Mouse (Mus musculus) common myeloid progenitor, adult 5-6 weeks (primary cell): ENCODE data around the gene Myl7. TPM values are rescaled to one million over a fixed set of nuclear protein-coding genes. Genes with fewer than 3 reads are reported as not detected.
A peak's percentile ranks its signal among the peaks of the same experiment; 100 is the strongest.

ENCODE experiments used
- ATAC-seq: replicated peaks from 2 replicates; pipeline ENCODE4 v1.8.0; 2016; ENCODE audit warnings: low read depth, mild to moderate bottlenecking, moderate TSS enrichment, inconsistent platforms; ENCODE audit not compliant: poor library complexity, severe bottlenecking
- total RNA-seq: library from RNA; stranded (forward); fragments of 200-1000, 187-1606 nt; gene quantifications from 2 replicates; pipeline ENCODE4 v1.2.3, GENCODE M21; 2017

Gene Myl7
- total RNA-seq, 1 experiment from 2014 or later: not detected

DNA sequence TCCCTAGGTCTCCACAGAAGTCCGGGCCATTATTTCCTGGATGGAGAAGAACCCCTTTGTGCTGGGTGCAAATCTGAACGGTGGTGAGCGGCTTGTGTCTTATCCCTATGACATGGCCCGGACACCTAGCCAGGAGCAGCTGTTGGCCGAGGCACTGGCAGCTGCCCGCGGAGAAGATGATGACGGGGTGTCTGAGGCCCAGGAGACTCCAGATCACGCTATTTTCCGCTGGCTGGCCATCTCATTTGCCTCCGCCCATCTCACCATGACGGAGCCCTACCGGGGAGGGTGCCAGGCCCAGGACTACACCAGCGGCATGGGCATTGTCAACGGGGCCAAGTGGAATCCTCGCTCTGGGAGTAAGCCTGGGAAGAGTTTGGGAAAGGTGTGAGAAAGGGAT is 28.5 kb downstream of the Myl7 start:
- no peak for ATAC-seq

GRCm38 (mm10) chr11:5869331-5869730 is 29.3 kb downstream of the Myl7 start:
- ATAC-seq: no peak

DNA sequence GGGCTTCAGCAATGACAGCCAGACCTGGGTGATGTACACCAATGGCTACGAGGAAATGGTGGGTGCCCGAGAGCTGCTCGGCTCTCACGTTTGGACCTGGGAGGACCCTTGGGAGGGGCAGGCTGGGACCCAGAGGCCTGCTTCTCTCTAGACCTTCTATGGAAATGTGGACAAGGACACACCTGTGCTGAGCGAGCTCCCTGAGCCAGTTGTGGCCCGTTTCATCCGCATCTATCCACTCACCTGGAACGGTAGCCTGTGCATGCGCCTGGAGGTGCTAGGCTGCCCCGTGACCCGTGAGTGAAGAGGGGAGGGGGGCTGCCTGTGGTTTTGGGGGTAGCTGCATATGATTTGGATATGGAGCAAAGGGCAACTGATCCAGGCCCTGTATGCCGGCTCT is 30.3 kb downstream of the Myl7 start:
- ATAC-seq: no peak

GRCm38 (mm10) chr11:5867196-5867595 is 31.4 kb downstream of the Myl7 start:
- no peak for ATAC-seq

DNA sequence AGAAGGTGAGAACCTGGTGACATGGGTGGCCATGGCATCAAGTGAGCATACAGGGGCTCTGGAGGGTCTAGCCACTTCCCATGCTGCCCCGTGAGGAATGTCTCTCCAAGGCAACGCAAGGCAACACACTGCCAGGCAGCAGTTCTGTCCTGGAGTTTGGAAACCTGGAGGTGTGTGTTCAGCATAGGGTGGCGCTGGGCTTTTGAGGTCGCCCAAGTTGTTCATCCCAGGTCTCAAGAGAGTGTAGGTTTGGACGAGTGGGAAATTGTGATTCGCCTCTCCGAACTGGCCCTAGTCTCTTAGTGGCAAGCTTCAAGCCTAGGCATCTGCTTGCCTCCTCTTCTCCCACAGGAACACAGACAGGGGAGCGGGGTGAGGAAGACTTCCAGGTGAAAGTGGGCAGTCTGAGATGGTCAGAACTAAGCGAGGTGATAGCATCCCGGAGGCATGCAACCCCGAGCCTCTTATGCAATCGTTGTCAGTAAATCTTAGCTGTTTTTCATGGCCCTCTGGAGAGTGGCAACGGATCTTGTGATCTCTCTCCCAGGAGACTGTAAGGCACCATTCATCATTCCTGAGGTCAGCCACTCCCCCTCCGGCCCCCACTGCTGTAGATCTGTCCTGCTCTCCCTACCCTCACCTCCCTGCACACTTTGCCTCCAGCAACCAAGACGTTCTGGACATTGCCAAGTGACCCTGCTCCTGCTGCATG is 36.0 kb downstream of the Myl7 start:
- ATAC-seq: no peak

DNA sequence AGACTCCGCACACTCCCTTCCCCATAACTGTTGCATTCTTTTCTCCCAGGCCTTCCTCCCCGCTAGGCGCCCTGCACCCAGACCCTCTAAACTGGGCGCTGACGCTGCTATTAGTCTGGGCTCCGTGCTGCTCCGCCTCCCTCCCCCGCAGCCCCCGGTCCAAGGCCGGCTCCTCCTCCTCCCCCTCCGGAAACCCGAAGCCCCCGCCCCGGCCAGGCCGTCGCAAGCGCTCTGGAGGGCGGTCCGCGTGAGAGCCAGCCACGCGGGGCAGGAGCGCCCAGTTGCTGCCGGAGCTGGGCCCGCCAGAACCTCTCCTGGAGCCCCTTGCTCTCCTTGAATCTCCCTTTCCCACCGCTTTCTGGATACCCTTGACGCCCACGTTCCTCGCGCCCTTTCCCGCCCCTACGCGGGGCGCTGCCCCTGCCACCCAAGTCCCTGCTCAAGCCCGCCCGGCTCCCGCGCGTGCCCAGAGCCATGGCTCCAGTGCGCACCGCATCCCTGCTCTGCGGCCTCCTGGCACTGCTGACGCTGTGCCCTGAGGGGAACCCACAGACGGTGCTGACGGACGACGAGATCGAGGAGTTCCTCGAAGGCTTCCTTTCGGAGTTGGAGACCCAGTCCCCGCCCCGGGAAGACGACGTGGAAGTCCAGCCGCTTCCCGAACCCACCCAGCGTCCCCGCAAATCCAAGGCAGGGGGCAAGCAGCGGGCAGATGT is 36.7 kb downstream of the Myl7 start, which contains the start of gene Aebp1:
Aebp1 (plus strand) TSS at position 270 of the 716 bp plus-strand sequence.
- ATAC-seq: peak; percentile 39

GRCm38 (mm10) chr11:5860639-5861038 is 37.9 kb downstream of the Myl7 start:
- ATAC-seq: no peak

DNA sequence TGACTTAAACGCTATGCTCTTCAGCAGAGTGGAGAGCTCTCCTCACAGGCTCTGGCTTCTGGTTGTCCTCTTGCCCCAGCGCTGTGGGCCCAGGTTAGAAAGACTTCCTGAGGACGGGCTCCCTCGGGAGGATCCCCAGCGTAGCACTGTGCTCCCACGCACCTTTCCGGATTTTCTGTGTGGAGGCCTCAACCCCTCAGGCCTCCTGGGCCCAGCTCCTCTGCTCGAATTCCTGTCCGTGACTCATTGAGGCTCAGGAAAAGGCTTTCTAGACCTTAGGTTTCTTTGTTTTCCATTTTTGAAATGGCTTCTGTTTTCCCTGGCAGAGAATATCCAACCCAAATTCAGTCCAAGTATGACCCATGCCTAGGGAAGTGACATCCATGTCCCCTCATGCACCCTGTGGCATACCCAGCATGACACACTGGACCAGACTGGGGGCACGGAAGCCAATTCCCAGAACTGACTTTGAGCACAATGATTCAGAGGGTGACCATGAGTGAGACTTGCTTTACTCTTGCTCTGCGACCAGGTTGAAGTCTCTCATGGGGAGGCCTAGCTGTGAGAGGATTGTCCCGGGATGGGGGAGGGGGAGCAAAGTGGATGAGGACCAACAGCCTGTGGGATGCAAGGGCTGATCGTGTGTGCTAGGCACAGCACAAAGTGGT is 38.6 kb downstream of the Myl7 start:
- ATAC-seq: no peak

GRCm38 (mm10) chr11:5858723-5859122 is 39.9 kb downstream of the Myl7 start:
- ATAC-seq: no peak

DNA sequence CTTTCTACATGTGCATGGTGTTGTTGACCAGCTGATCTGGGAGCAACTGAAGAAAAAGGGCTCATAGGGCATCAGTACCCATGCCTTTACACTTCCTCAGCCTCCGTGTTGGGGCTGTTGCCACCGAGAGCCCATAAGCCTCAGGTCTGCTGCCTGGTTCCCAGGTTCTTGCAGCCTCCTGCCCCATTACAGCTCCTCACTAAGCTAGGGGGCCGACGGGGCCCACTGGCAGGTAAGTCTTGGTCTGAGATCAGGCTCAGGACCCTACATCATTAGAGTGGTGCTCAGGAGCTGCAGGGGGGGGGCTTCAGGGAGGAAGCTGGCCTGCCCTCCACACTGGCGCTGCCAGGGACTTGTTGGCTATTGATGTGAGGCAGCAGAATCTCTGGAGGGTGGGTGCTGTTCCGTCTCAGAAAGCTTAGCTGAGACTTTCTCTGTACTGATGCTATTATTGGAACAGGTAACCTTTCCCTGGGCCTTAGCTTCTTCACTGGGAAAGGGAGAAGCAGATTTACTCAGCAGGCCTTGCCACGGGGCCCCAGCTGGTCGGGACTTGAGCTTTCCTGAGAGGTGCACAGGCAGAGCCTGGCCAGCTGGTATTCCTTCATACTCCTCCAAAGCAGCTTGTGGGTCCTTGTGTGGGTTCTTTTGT is 42.0 kb downstream of the Myl7 start:
- ATAC-seq: no peak

GRCm38 (mm10) chr11:5855902-5856301 is 42.7 kb downstream of the Myl7 start:
- no peak for ATAC-seq

DNA sequence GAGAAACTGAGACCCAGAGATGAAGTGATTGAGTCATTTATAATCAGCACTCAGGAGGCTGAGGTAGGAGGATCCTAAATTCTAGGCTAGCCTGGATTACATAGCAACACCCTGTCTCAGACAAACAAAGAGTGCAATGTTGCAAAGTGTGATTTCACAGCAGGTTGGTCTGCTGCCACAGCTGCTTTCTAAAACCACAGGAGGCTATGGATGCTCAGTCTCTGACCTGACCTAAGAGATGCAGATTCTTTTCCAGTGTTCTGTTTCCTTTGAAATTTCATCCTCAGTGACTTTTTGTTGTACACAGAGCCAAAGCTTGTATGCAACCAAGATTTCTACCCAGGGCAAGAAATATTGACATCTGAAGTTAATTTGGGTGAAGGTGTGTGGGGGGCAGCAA is 43.1 kb downstream of the Myl7 start:
- ATAC-seq: no peak

DNA sequence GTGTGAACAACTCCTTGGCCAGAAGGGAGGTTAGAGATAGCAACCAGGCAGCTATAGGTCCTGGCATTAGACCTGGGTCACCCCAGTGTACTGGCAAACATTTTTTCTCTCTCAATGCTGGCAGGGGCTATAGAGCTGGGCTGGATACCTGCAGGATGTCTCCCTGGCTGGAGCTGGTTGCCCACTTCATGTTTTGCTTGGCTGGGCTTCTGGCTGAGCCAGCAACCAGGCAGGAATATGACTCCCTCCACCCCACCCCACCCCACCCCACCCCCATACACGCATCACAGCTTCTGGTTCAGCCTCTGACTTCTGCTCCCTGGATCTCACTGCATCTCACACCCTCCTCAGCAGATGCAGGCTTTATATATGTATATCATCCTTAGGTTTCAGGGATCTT is 46.3 kb downstream of the Myl7 start:
- no peak for ATAC-seq

GRCm38 (mm10) chr11:5851021-5851736 is 47.4 kb downstream of the Myl7 start:
- ATAC-seq: no peak

DNA sequence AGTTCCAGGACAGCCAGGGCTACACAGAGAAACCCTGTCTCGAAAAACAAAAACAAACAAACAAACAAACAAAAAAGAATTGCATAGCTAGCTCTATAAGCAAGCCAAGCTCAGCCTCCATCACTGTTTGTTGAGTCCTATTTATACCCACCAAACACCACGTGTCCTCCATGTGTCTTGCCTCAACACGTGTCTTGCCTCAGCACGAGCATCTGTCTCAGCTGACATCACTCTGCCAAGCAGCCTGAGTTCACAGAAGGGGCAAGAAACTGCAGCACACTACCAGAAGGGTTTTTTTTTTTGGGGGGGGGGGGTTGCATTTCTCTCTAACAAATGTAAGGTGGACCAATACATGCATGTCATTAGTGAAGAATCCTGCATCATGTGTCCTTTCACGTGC is 48.1 kb downstream of the Myl7 start:
- no peak for ATAC-seq

GRCm38 (mm10) chr11:5849316-5849715 is 49.3 kb downstream of the Myl7 start:
- no peak for ATAC-seq

- no peak for ATAC-seq
Measured at GRCm38 (mm10) chr11:5848741-5849140, 49.8 kb downstream of the Myl7 start.

DNA sequence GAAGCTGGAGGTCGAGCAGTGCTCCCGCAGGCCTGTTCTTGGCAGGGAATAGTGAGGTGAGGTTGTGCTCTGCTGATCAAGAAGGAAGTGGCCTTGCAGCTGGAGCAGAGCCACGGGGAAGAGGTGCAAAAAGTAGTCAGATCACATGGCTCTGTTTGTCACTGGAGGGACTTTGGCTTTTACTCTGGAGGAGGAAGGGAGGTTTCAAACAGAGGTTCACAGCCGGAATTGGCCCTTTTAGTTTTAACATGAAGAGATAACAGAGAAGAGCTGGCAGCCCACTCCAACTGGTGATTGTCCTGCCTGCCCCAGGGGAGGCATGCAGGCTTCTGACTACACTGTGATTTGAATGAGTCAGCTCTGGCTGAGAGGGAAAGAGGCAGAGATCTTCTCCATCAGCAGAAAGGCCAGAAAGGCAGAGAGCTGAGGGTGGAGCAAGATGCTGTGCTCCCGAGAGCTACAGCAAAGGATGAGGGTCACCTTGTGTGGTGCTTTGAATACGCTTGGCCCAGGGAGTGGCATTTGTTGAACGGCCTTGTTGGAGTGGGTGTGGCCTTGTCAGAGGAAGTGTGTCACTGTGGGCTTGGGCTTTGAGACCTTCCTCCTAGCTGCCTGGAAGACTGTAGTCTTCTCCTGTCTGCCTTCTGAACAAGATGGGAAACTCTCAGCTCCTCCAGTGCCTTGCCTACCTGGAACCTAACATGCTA is 51.8 kb downstream of the Myl7 start:
- no peak for ATAC-seq
